Mouse (Mus musculus): ENCODE measurements around the gene Olfr128. TPM values are rescaled to one million over a fixed set of nuclear protein-coding genes. Genes with fewer than 3 reads are reported as not detected.

The Olfr128 gene
- not detected for polyA plus RNA-seq (2014; fragmentation: Illumina TruSeq; extraction: RNeasy Lipid Tissue Mini Kit (QIAGEN cat#74804); ENCODE audit: low read depth, low replicate concordance)

GRCm38 (mm10) chr17:37920248-37920647 lies at the start of gene Olfr128:
Gene Olfr128 (plus strand): TSS chr17:37920548.

GRCm38 (mm10) chr17:37900137-37900536 lies 20.2 kb upstream of the Olfr128 start, which contains the start of gene Olfr127:
Gene Olfr127 (plus strand): TSS chr17:37900437.

GRCm38 (mm10) chr17:37952979-37953378 lies 32.6 kb downstream of the Olfr128 start, which contains the start of gene Olfr761:
Gene Olfr761 (minus strand): TSS chr17:37953079.

Other genes starting within 250 kb of the Olfr128 start
- gene Olfr119, start 224.0 kb upstream of the Olfr128 start, polyA plus RNA-seq (2014; fragmentation: Illumina TruSeq; extraction: RNeasy Lipid Tissue Mini Kit (QIAGEN cat#74804); ENCODE audit: low read depth, low replicate concordance): not detected
- gene Olfr120, start 198.7 kb upstream of the Olfr128 start, polyA plus RNA-seq (2014; fragmentation: Illumina TruSeq; extraction: RNeasy Lipid Tissue Mini Kit (QIAGEN cat#74804); ENCODE audit: low read depth, low replicate concordance): not detected
- not detected for gene Olfr121, start 171.7 kb upstream of the Olfr128 start, polyA plus RNA-seq (2014; fragmentation: Illumina TruSeq; extraction: RNeasy Lipid Tissue Mini Kit (QIAGEN cat#74804); ENCODE audit: low read depth, low replicate concordance)
- gene Olfr122, start 151.9 kb upstream of the Olfr128 start, polyA plus RNA-seq (2014; fragmentation: Illumina TruSeq; extraction: RNeasy Lipid Tissue Mini Kit (QIAGEN cat#74804); ENCODE audit: low read depth, low replicate concordance): not detected
- gene Olfr123, start 127.0 kb upstream of the Olfr128 start, polyA plus RNA-seq (2014; fragmentation: Illumina TruSeq; extraction: RNeasy Lipid Tissue Mini Kit (QIAGEN cat#74804); ENCODE audit: low read depth, low replicate concordance): not detected
- gene Olfr124, start 120.7 kb upstream of the Olfr128 start, polyA plus RNA-seq (2014; fragmentation: Illumina TruSeq; extraction: RNeasy Lipid Tissue Mini Kit (QIAGEN cat#74804); ENCODE audit: low read depth, low replicate concordance): not detected
- not detected for gene Olfr125, start 87.6 kb upstream of the Olfr128 start, polyA plus RNA-seq (2014; fragmentation: Illumina TruSeq; extraction: RNeasy Lipid Tissue Mini Kit (QIAGEN cat#74804); ENCODE audit: low read depth, low replicate concordance)
- gene Olfr126, start 73.1 kb upstream of the Olfr128 start, polyA plus RNA-seq (2014; fragmentation: Illumina TruSeq; extraction: RNeasy Lipid Tissue Mini Kit (QIAGEN cat#74804); ENCODE audit: low read depth, low replicate concordance): not detected
- not detected for gene Olfr127, start 20.1 kb upstream of the Olfr128 start, polyA plus RNA-seq (2014; fragmentation: Illumina TruSeq; extraction: RNeasy Lipid Tissue Mini Kit (QIAGEN cat#74804); ENCODE audit: low read depth, low replicate concordance)
- not detected for gene Olfr761, start 32.5 kb downstream of the Olfr128 start, polyA plus RNA-seq (2014; fragmentation: Illumina TruSeq; extraction: RNeasy Lipid Tissue Mini Kit (QIAGEN cat#74804); ENCODE audit: low read depth, low replicate concordance)
- not detected for gene Olfr129, start 139.5 kb downstream of the Olfr128 start, polyA plus RNA-seq (2014; fragmentation: Illumina TruSeq; extraction: RNeasy Lipid Tissue Mini Kit (QIAGEN cat#74804); ENCODE audit: low read depth, low replicate concordance)
- not detected for gene Olfr130, start 143.4 kb downstream of the Olfr128 start, polyA plus RNA-seq (2014; fragmentation: Illumina TruSeq; extraction: RNeasy Lipid Tissue Mini Kit (QIAGEN cat#74804); ENCODE audit: low read depth, low replicate concordance)
- gene Olfr131, start 168.1 kb downstream of the Olfr128 start, polyA plus RNA-seq (2014; fragmentation: Illumina TruSeq; extraction: RNeasy Lipid Tissue Mini Kit (QIAGEN cat#74804); ENCODE audit: low read depth, low replicate concordance): not detected
- gene Olfr132, start 214.0 kb downstream of the Olfr128 start, polyA plus RNA-seq (2014; fragmentation: Illumina TruSeq; extraction: RNeasy Lipid Tissue Mini Kit (QIAGEN cat#74804); ENCODE audit: low read depth, low replicate concordance): not detected
- gene Olfr133, start 224.7 kb downstream of the Olfr128 start, polyA plus RNA-seq (2014; fragmentation: Illumina TruSeq; extraction: RNeasy Lipid Tissue Mini Kit (QIAGEN cat#74804); ENCODE audit: low read depth, low replicate concordance): not detected

Data from liver, adult 10 weeks (tissue).